Mouse (Mus musculus): Measurements from ENCODE around the gene Cpne1.

The Cpne1 gene

DNA sequence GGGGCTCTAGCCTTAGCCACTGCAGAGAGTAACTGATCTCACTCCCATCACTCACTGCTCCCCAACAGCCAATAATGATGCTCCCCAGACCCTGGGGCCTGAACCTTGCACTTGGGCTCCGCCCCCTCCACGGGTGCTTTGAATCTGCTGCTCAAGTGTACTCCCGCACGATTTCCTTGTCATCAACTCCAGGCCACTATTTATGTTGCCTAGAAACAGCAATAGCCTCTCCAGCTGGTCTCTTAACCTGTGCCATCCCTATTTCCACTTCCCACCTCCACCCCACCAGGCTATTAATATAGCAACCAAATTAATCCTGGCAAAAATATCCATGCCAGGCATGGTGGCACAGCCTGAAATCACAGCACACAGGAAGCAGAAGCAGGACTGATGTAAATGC, 32.1 kb downstream of the Cpne1 start:
- DNase-seq (ENCODE audit: low spot score) = no peak

DNA sequence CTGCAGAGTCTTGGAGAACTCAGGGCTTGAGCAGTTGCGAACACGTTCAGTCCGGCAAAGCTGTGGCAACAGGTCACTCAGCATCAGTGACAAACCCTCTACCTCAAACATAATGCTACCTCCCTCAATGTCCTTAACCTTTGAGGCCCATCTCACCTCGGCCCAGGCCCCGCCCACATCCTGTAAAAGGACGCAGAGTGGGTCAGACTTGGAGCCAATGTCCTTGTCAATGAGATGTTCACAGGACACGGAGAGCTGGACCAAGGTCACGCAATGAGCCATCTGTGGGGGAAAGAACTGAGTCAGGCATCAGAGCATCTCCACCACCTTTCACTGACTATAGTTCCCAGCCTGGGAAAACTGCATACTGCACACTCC, 32.6 kb downstream of the Cpne1 start:
- DNase-seq (ENCODE audit: low spot score) = no peak

DNA sequence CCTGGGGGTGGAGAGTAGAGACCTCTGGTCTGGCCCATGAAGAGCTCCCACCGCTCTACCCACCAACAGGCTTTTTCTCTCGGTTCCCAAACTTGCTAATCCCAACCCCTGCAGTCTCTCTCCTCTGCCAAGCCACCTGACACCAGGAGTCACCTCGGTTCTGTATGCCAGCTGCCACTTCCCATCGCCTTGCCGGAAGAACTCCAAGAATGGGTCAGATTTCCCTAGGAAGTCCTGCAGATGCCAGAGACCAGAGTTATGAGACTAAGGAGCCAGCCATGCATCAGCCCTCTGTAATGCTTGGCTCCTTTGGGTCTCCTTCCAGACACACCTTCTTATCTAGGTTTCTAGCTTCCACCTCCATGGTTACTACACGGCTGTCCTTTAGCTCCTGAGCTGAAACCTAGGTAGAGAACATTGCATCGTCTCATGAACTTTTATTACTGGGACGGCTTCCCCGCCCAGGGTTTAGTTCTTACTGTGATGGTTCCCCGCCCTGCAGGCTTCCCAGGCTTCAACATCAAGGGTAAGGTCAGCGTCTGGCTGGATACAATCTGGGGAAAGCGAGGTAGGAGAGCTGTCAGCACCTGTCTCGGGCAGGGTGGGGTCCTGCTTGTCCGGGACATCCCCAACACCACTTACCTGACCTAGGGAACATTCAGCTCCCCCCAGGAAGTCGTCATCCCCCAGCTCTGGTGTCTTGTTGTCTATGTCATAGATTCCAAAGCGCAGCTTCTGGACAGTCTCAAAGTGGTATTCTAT, 33.2 kb downstream of the Cpne1 start:
- DNase-seq (ENCODE audit: low spot score) = no peak

DNA sequence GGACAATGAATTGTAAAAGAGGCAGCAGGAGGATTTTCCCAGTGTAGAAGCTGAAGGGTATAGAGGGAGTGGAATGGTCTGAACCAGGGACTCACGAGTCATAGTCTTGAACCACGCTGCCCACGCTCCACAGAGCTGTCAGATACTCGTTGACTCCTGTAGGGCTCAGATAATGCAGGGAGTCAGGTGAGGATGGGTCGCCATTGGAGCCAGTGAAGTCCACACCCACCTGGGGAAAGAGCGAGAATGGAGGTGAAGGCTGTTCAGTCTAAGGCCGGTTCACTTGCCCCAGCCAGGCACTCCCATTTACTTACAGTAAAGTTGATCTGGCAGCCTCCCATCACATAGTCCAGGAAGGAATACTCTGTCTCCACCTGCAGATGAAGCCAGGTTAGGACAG, 34.3 kb downstream of the Cpne1 start:
- DNase-seq (ENCODE audit: low spot score) = no peak

DNA sequence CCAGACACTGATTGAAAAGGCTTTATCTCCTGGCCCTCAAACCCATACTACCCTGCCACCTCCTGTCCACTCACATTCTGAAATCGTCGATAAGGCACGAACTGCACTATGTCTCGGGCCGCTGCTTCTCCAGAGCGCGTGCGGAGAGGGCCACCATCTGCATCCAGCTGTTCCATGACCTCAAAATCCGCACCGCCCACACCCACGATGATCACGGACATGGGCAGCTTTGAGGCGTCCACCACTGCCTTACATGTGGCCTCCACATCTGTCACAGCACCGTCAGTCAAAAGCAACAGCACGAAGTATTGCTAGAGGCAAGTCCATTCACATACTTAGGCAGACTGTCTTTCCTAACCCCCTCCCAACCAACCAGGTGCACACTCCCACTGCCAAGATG, 38.0 kb downstream of the Cpne1 start:
- DNase-seq (ENCODE audit: low spot score) = no peak

DNA sequence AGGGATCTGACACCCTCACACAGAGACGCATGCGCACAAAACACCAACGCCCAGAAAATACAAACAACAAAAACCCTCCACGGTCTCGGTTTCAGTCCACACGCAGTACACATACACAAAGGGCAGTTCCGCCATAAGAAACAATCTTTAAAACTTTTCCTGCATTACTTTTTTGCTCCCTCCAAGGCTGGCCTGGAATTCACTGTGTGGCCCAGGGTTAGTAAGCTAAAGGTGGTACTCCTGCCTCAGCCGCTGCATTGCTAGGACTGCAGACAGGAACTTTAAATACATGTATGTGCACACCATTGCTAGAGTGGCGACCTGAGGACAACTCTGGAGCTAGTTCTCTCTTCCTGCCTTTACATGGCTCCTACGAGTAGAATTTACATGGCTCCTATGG, 40.5 kb downstream of the Cpne1 start:
- no peak for DNase-seq (ENCODE audit: low spot score)

DNA sequence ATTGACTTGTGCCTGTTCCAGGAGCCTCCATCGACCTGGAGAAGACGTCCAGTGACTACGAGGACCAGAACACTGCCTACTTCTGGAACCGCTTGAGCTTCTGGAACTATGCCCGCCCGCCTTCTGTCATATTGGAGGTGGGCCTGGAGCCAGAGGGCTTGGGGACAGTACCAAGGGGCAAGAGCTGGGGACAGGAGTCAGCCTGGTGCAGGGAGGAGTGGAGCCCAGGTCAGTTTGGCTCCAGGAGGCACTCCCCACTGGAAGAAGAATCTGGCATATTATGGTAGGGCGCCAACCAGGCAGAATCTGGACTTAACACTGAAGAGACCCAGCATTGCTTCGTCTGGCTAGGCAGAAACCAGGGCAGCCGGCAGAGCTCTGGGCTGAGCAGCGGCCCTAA, 43.8 kb downstream of the Cpne1 start:
- no peak for DNase-seq (ENCODE audit: low spot score)

DNA sequence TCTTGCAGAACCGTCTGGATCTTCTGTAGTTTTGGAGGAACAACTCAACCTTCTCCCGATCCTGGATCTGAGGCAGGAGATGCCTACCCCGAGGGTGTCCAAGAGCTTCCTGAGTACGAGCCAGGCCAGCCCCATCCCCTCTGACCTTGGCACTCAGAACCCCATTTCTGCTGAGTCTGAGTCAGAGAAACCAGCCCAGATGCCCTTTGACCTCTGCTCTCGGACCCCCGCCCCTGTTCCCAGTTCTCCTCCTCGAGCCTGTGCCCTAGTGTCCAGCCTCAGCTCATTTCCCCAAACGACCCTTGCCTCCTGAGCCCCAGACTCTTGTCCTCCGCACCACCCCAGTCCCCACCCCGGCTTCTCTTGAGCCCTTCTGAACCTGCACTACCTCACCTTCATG, 45.6 kb downstream of the Cpne1 start:
- DNase-seq (ENCODE audit: low spot score) = no peak

DNA sequence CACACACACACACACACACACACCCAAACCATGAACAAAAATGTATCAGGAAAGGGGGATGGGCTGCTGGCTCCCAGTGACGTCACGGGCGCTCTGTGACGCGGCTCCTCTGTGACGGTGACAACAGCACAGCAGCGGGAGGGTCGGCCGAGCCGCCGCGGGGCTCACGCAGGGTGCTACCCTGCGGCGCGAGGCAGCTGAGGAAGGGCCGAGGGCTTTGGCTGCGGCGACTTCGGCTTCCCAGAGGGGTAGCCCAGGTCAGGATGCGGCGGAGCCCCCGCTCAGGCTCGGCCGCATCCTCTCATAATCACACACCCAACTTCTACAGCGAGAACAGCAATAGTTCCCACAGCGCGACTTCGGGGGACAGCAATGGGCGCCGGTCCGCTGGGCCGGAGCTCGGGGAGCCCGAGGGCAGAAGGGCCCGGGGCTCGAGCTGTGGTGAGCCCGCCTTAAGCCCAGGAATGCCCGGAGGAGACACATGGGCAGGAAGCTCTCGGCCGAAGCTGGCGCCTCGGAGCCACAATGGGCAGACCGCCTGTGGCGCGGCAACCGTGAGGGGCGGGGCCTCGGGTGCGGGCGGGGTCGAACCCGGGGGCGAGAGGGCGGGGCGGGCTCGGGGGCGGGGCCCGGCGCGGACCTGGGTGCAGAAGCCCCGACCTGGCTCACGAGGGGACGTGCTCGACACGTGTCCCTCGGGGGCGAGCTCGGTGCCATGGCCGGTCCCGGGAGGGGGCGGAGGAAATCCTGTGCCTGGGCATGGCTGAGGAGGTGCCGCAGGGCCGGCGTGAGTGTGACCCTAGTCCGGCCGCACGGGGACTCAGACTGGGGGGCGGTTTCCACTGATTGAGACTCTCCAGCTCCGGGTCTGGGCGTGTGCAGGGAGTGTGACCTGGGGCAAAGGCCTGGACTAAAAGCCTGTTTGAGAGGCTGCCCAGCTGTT, 46.4 kb downstream of the Cpne1 start, which contains the start of gene Spag4:
Gene Spag4, plus strand, starts transcription at position 77 of the 943 bp plus-strand sequence.
- peak; percentile 81 for DNase-seq (ENCODE audit: low spot score)

DNA sequence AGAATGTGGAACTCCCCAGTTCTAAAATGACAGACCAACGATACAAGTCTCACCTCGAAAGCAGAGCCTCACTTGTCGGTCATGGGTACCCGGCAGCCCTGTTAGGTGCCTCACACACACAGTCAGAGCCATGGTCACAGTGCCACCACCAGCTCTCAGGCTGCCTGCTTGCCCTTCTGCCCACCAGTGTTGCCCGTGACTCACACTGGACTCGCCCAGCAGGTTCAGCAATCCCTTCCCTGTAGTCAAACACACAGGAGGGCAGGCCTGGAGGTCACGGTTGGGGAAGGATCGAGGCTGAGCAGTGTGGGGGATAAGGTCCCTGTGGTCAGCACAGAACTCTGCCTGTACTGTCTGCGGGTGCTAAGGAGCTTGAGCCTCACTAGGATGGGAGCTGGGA, 58.9 kb downstream of the Cpne1 start, which contains the start of gene Fer1l4:
Gene Fer1l4, minus strand, starts transcription at position 132 of the 400 bp plus-strand sequence.
- DNase-seq (ENCODE audit: low spot score) = no peak

DNA sequence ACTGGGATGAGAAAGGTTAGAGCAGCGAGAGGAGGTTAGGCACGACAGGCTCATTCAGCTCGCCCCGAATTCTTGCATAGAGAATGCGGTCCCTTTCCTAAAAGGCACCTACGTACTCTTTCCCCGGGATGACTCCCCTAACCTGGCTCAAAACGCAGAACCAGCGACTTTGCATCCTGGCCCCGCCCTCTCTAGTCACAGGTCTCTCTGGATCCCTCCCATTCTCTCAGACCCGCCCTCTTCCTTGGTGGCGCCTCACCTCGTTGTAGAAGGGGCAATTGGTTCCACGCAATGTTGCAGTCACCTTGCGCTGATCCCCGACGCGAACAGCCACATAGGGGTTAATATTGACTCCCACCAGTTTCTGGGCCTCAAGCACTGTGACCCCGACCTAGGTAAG, 63.8 kb downstream of the Cpne1 start:
- peak; percentile 49 for DNase-seq (ENCODE audit: low spot score)

DNA sequence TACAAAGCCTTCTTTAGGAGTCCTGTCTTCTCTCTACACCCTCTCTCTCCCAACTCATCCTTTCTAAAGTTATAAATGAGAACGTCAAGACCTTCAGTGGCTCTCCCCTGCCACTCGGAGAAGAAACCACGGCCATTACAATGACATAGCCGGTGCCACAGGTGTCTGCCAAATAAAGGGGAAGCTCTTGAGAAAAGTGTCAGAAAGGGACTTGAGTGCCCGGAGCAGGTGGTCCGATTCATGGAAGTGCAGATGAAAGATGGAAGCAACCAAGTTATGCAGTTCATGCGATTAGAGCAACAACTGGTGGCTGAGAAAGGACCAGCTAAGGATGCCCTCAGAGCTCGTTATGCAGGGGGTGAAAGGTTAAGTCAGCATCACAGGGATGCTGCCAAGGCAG, 68.9 kb downstream of the Cpne1 start:
- DNase-seq (ENCODE audit: low spot score) = no peak

DNA sequence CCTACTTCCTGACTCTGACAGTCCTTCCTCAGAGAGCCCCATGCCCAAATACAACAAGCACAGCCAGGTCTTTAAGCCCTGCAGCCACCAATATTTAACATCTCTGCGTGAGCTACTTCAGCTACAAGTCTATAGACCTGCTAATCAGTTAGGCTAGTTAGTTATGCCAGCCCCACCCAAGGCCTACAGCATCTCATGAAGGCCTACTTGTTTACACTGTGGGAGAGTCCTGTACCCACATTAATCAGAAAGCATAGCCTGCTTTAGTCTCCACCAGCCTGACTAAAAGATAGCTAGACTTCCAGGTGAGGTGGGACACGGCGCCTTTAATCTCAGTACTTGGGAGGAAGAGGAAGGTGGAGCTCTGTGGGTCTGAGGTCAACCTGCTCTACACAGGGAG, 72.4 kb downstream of the Cpne1 start:
- DNase-seq (ENCODE audit: low spot score) = no peak

DNA sequence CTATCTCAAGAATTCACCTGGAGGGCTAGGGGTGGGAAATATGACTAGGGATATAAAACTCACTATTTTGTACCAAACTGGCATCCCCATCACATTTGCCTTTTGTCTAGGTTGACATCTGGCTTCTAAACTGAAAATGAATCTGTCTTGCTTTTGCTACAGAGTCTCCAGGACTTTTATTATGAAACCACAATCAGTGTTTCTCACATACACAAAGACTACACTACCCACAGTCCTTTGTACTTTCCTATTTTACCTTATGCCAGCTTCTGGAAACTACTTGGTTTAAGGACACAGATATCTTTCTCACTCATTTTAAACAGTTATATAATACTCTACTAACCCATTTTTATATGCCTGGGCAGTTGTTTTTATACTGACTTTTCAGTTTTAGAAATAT, 86.3 kb downstream of the Cpne1 start:
- no peak for DNase-seq (ENCODE audit: low spot score)

All from embryo, embryonic 10.5 days (tissue).